Mouse (Mus musculus) kidney, embryonic 15.5 days (tissue): ENCODE data around the gene Ankrd55. TPM values are rescaled to one million over a fixed set of nuclear protein-coding genes. Genes with fewer than 3 reads are reported as not detected.
"Not testable (repeated sequence)": the region's sequence is repeated elsewhere in the genome, so short reads cannot be mapped to it uniquely, and the experiment has no call there.

Experiments
- ATAC-seq: fragments of 200-750 bp; cut with Nextera tagmentation; replicated peaks from 2 replicates; pipeline ENCODE4 v1.8.0; 2017; ENCODE audit warnings: moderate TSS enrichment; ENCODE audit not compliant: low FRiP score
- H3K27ac ChIP-seq: fragments of 300-500 bp; sonication (generic); 2 replicates; pipeline ENCODE4 v1.5.1; 2015; ENCODE audit warnings: mild to moderate bottlenecking, inconsistent platforms
- H3K27me3 ChIP-seq: fragments of 300-500 bp; sonication (generic); 2 replicates; pipeline ENCODE4 v1.6.1; 2015; ENCODE audit warnings: inconsistent platforms
- H3K36me3 ChIP-seq: fragments of 300-500 bp; sonication (generic); 2 replicates; pipeline ENCODE4 v1.6.1; 2015; ENCODE audit warnings: inconsistent platforms
- H3K4me1 ChIP-seq: fragments of 300-500 bp; sonication (generic); 2 replicates; pipeline ENCODE4 v1.6.1; 2015; ENCODE audit warnings: inconsistent platforms
- H3K4me2 ChIP-seq: fragments of 300-500 bp; sonication (generic); 2 replicates; pipeline ENCODE4 v1.6.1; 2015; ENCODE audit warnings: moderate library complexity, mild to moderate bottlenecking, inconsistent platforms
- H3K4me3 ChIP-seq: fragments of 300-500 bp; sonication (generic); replicated peaks from 2 replicates; pipeline ENCODE4 v1.5.1; 2015; ENCODE audit warnings: mild to moderate bottlenecking, inconsistent platforms
- H3K9ac ChIP-seq: fragments of 300-500 bp; sonication (generic); 2 replicates; pipeline ENCODE4 v1.6.1; 2015; ENCODE audit warnings: mild to moderate bottlenecking, inconsistent platforms
- H3K9me3 ChIP-seq: fragments of 300-500 bp; sonication (generic); replicated peaks from 2 replicates; pipeline ENCODE4 v1.6.1; 2016; ENCODE audit warnings: inconsistent platforms
- WGBS: fragments of 180-500 bp; shearing (Covaris S2); methylation state at CpG from one replicate; pipeline ENCODE4 v1.1.7; 2015; ENCODE audit warnings: mixed read lengths; 5-methylcytosine and 5-hydroxymethylcytosine counted together
- polyA plus RNA-seq: library from polyadenylated mRNA; unstranded; fragments of >200 nt; fragmentation: Nextera tagmentation; extraction: Ambion mirVana; gene quantifications from 2 replicates; pipeline ENCODE4 v1.2.1, GENCODE M21; 2015

The Ankrd55 gene
- polyA plus RNA-seq, 1 experiment from 2014 or later: 0.31 TPM

DNA sequence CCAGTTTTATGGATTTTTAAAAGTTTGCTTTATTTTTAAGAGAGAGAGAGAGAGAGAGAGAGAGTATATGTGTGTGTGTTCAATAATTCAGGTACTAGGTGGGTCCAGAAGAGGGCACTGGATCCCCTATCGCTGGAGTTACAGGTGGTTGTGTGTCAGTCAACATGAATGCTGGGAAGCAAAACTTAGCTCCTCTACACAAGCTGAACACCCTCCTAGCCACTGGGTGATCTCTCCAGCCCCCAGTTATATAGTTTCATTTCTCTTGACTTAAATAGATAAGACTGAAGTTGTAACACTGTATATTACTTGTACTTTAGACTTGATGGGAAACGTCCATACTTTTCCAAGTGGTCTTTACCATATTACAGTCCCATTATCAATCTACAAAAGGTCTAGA is 136.0 kb downstream of the Ankrd55 start:
- WGBS: 91% methylated on average over 2 of the region's 2 CpGs

DNA sequence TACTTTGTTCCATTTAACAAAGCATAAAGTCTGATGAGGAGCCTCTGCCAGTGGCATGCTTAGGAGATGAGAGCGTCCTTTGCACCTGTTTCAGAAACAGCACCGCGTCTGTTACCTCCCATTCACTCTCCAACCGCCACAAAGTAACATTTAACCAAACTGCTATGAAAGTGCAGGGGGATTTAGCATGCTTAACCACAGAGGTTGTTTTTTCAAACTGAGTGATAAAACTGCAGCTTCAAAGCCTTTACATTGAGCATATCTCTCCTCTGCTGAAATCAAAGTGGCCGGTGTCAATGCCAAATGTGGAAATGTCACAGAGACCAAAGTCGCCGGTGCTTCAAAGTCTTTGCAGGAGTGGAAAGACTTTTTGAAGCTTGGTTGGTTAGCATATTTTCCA is 136.4 kb downstream of the Ankrd55 start:
- H3K36me3 ChIP-seq: no peaks in the 10 kb centered on the region
- no peak overlapping the region for H3K27ac ChIP-seq
- no peaks in the 10 kb centered on the region for H3K27me3 ChIP-seq
- no peak overlapping the region for H3K4me3 ChIP-seq
- H3K4me1 ChIP-seq: 0 out of 2 replicates have a peak, but pooled peaks cover 2% of the 10 kb centered on the region
- no peak for ATAC-seq
- no peak overlapping the region for H3K9ac ChIP-seq
- H3K4me2 ChIP-seq: no peak overlapping the region
- WGBS: 84% methylated on average over 7 of the region's 7 CpGs
- H3K9me3 ChIP-seq: no peaks in the 10 kb centered on the region

More for the DNA sequence above, 136.0 kb downstream of the Ankrd55 start:
- Histone ChIP-seq H3K36me3 (no peaks in the 10 kb centered on the region), H3K9ac (no peak overlapping the region), H3K9me3 (no peaks in the 10 kb centered on the region), H3K4me2 (no peak overlapping the region), H3K27me3 (no peaks in the 10 kb centered on the region), H3K4me3 (no peak overlapping the region), H3K27ac (no peak overlapping the region), H3K4me1 (0 out of 2 replicates have a peak, but pooled peaks cover 2% of the 10 kb centered on the region)
- no peak for ATAC-seq

DNA sequence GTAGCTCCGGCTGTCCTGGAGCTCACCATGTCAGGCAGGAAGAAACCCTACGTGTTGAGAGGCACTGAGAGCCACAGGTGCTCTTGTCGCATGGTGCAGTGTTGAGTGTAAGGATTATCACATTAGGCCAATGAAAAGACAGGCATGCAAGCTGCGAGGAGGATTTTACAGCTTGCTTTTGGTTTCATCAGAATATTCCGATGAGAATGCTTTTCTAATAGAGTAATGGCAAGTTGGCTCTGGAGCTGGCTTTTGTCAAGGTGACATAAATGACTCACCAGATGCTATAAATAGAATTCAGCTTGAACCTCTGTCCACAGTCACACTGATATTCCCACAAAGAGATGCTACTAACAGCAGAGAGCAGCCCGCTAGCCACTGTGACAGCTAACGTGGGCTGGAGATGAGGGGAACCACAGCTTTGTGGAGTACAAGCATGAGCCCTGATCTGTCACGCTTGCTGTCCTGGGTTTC is 137.0 kb downstream of the Ankrd55 start:
- no peaks in the 10 kb centered on the region for H3K4me1 ChIP-seq
- H3K36me3 ChIP-seq: no peaks in the 10 kb centered on the region
- H3K4me3 ChIP-seq: no peak overlapping the region
- no peak for ATAC-seq
- no peaks in the 10 kb centered on the region for H3K27me3 ChIP-seq
- 73% methylated on average over 8 of the region's 8 CpGs for WGBS
- H3K9ac ChIP-seq: no peak overlapping the region
- H3K9me3 ChIP-seq: no peaks in the 10 kb centered on the region
- no peak overlapping the region for H3K27ac ChIP-seq
- no peak overlapping the region for H3K4me2 ChIP-seq

DNA sequence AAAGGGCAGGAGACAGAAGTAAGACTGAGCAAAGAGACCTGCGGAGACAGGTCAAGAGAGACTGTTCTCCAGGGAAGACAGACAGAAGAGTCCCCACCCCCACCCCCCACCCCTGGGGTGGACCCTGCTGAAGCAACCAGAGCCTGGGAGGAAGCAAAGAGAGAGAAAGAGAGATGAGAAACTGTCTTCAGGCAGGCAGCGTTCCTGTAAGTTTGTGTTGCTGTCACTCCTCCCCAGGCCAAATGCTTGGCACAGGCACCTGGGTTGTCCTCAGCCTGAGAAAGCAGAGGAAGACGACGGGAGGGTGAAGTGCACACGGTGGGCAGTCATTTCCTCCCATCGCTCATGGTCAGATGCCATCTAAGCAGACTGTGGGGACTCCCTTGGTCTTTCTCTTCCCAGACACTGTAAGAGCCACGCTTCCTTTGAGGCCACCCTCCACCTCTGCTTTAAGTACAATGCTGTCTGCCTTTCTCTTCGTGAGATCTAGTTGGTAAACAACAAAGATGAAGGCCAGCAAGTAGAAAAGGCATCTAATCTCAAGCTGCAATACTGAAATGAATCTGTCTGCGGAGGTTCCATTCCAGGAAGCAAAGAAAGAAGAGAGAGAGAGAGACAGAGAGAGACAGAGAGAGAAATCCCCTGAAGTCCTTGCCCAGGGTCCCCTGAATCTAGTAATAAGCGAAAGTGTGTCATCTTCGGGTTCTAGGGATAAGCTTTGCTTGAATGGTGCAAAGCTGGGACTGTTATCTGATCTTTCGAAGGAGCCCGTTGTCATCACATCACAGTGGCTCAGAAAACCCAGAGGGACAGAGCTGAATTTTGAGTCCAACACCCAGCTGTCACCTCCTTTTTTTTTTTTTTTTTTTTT is 138.2 kb downstream of the Ankrd55 start:
- Histone ChIP-seq H3K4me1 (no peaks in the 10 kb centered on the region), H3K4me3 (no peak overlapping the region), H3K36me3 (no peaks in the 10 kb centered on the region), H3K9me3 (no peaks in the 10 kb centered on the region), H3K9ac (no peak overlapping the region), H3K4me2 (no peak overlapping the region), H3K27me3 (no peaks in the 10 kb centered on the region), H3K27ac (no peak overlapping the region)
- WGBS: 66% methylated on average over 13 of the region's 13 CpGs
- ATAC-seq: no peak

DNA sequence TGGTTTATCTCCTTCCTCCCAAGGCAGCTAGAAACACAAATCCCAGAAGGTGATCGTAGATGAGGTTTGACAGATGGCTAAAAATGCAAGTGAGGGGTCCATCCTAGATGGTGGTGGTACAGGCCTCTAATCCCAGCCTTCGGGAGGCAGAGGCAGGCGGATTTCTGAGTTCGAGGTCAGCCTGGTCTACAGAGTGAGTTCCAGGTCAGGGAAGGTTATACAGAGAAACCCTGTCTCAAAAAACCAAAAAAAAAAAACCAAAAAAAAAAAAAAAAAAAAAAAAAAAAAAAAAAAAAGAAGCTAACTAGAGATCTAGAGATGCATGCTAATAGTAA is 138.9 kb downstream of the Ankrd55 start:
- not testable (repeated sequence) for H3K27ac ChIP-seq, H3K9me3 ChIP-seq, H3K4me3 ChIP-seq, H3K27me3 ChIP-seq, H3K4me1 ChIP-seq, ATAC-seq, H3K9ac ChIP-seq, H3K36me3 ChIP-seq, H3K4me2 ChIP-seq
- WGBS: 98% methylated on average over 4 of the region's 4 CpGs

DNA sequence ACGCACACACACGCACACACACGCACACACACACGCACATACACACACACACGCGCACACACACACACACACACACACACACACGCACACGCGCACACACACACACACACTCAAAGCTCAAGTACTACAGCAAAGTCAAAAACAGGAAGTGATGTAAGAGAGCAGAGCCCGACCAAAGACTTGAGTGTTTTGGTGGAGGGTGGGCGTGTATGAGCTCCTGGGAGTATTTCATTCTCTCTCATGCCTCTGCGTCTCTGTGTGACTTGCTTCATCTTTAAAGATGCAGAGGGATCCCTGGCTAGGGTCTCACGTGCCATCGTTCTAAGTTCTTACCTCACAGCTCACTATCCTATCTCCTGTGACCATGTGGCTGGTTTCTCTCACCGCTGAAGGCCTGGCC is 139.3 kb downstream of the Ankrd55 start:
- Histone ChIP-seq H3K36me3 (no peaks in the 10 kb centered on the region), H3K9ac (no peak overlapping the region), H3K4me2 (no peak overlapping the region), H3K27ac (no peak overlapping the region), H3K4me3 (no peak overlapping the region), H3K4me1 (0 out of 2 replicates have a peak, but pooled peaks cover 2% of the 10 kb centered on the region), H3K27me3 (no peaks in the 10 kb centered on the region), H3K9me3 (no peaks in the 10 kb centered on the region)
- 94% methylated on average over 15 of the region's 15 CpGs for WGBS
- no peak for ATAC-seq

DNA sequence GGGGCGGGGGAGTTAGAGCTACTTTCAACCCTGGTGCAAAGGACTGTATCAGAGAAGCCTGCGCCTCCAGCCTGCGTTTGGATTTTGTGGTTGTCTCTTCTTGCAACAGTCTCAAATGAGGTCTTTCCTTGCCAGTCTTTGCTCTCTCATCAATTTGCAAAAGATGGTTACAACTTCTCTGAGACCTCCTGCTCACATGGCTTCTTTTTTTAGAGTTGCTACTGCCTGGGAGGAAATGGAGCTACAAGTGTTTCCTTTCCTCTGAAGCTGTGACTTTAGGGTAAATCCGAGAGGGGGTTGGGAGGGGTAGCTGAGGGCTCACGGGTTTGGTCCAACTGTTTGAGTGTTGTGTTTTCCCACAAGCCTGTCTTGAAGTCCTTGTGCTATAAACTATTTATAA is 145.0 kb downstream of the Ankrd55 start:
- Histone ChIP-seq H3K4me1 (peaks cover 24% of the 10 kb centered on the region; the same call in 1 of the 2 replicates), H3K27ac (peak overlapping the region; percentile 37; the same call in 1 of the 2 replicates), H3K9ac (no peak overlapping the region), H3K9me3 (no peaks in the 10 kb centered on the region), H3K4me2 (no peak overlapping the region), H3K36me3 (no peaks in the 10 kb centered on the region), H3K27me3 (no peaks in the 10 kb centered on the region), H3K4me3 (no peak overlapping the region)
- WGBS: 47% methylated on average over 5 of the region's 5 CpGs
- ATAC-seq: no peak

Other genes with a start within 250 kb of the Ankrd55 start
- gene Il6st, start 175.6 kb downstream of the Ankrd55 start, polyA plus RNA-seq: 35.4 and 40.4 TPM in 2 replicates